Mouse (Mus musculus): ENCODE measurements around the gene Grik3. TPM values are rescaled to one million over a fixed set of nuclear protein-coding genes. Genes with fewer than 3 reads are reported as not detected.

The Grik3 gene
- polyA plus RNA-seq, 1 experiment from 2014 or later = 0.41 TPM

GRCm38 (mm10) chr4:125533965-125534364, 43.5 kb downstream of the Grik3 start:
- Histone ChIP-seq H3K27me3 (ENCODE audit: control insufficient read depth, insufficient read depth, low read length) (peaks cover 8% of the 10 kb centered on the region), H3K4me1 (ENCODE audit: control insufficient read depth, insufficient read depth, low read length) (no peaks in the 10 kb centered on the region), H3K36me3 (ENCODE audit: control insufficient read depth, insufficient read depth, low read length) (no peaks in the 10 kb centered on the region), H3K4me2 (ENCODE audit: low read depth, low read length) (no peak overlapping the region), H3K4me3 (replicated peaks; ENCODE audit: low read length) (no peak overlapping the region), H3K9ac (ENCODE audit: low read length) (no peak overlapping the region), H3K27ac (ENCODE audit: low read length) (no peak overlapping the region), H3K9me3 (replicated peaks; ENCODE audit: control insufficient read depth, low read length) (no peaks in the 10 kb centered on the region)
- ATAC-seq (ENCODE audit: insufficient read depth, low FRiP score) = no peak
- WGBS = 39% methylated on average over 9 of the region's 9 CpGs

GRCm38 (mm10) chr4:125534449-125534848, 43.9 kb downstream of the Grik3 start:
- H3K4me2 ChIP-seq (ENCODE audit: low read depth, low read length) = no peak overlapping the region
- no peaks in the 10 kb centered on the region for H3K36me3 ChIP-seq (ENCODE audit: control insufficient read depth, insufficient read depth, low read length)
- H3K27me3 ChIP-seq (ENCODE audit: control insufficient read depth, insufficient read depth, low read length) = peaks cover 8% of the 10 kb centered on the region
- H3K27ac ChIP-seq (ENCODE audit: low read length) = no peak overlapping the region
- H3K9me3 ChIP-seq (replicated peaks; ENCODE audit: control insufficient read depth, low read length) = no peaks in the 10 kb centered on the region
- no peak overlapping the region for H3K9ac ChIP-seq (ENCODE audit: low read length)
- WGBS = 8% methylated on average over 8 of the region's 8 CpGs
- no peak for ATAC-seq (ENCODE audit: insufficient read depth, low FRiP score)
- H3K4me3 ChIP-seq (replicated peaks; ENCODE audit: low read length) = no peak overlapping the region
- H3K4me1 ChIP-seq (ENCODE audit: control insufficient read depth, insufficient read depth, low read length) = no peaks in the 10 kb centered on the region

- Histone ChIP-seq H3K36me3 (ENCODE audit: control insufficient read depth, insufficient read depth, low read length) (no peaks in the 10 kb centered on the region), H3K4me2 (ENCODE audit: low read depth, low read length) (no peak overlapping the region), H3K9ac (ENCODE audit: low read length) (no peak overlapping the region), H3K4me1 (ENCODE audit: control insufficient read depth, insufficient read depth, low read length) (no peaks in the 10 kb centered on the region), H3K27ac (ENCODE audit: low read length) (no peak overlapping the region), H3K9me3 (replicated peaks; ENCODE audit: control insufficient read depth, low read length) (no peaks in the 10 kb centered on the region), H3K4me3 (replicated peaks; ENCODE audit: low read length) (no peak overlapping the region), H3K27me3 (ENCODE audit: control insufficient read depth, insufficient read depth, low read length) (peaks cover 8% of the 10 kb centered on the region)
- ATAC-seq (ENCODE audit: insufficient read depth, low FRiP score) = no peak
- WGBS = 20% methylated on average over 11 of the region's 11 CpGs
Measured at GRCm38 (mm10) chr4:125534991-125535401, 44.5 kb downstream of the Grik3 start.

GRCm38 (mm10) chr4:125535465-125535864, 45.0 kb downstream of the Grik3 start:
- WGBS = 27% methylated on average over 7 of the region's 7 CpGs
- H3K27me3 ChIP-seq (ENCODE audit: control insufficient read depth, insufficient read depth, low read length) = peaks cover 8% of the 10 kb centered on the region
- H3K9me3 ChIP-seq (replicated peaks; ENCODE audit: control insufficient read depth, low read length) = no peaks in the 10 kb centered on the region
- H3K9ac ChIP-seq (ENCODE audit: low read length) = no peak overlapping the region
- no peak overlapping the region for H3K4me2 ChIP-seq (ENCODE audit: low read depth, low read length)
- H3K36me3 ChIP-seq (ENCODE audit: control insufficient read depth, insufficient read depth, low read length) = no peaks in the 10 kb centered on the region
- no peaks in the 10 kb centered on the region for H3K4me1 ChIP-seq (ENCODE audit: control insufficient read depth, insufficient read depth, low read length)
- no peak overlapping the region for H3K27ac ChIP-seq (ENCODE audit: low read length)
- ATAC-seq (ENCODE audit: insufficient read depth, low FRiP score) = no peak
- no peak overlapping the region for H3K4me3 ChIP-seq (replicated peaks; ENCODE audit: low read length)

- Histone ChIP-seq H3K9ac (ENCODE audit: low read length) (no peak overlapping the region), H3K27me3 (ENCODE audit: control insufficient read depth, insufficient read depth, low read length) (peaks cover 8% of the 10 kb centered on the region), H3K27ac (ENCODE audit: low read length) (no peak overlapping the region), H3K4me2 (ENCODE audit: low read depth, low read length) (no peak overlapping the region), H3K9me3 (replicated peaks; ENCODE audit: control insufficient read depth, low read length) (no peaks in the 10 kb centered on the region), H3K4me1 (ENCODE audit: control insufficient read depth, insufficient read depth, low read length) (no peaks in the 10 kb centered on the region), H3K36me3 (ENCODE audit: control insufficient read depth, insufficient read depth, low read length) (no peaks in the 10 kb centered on the region), H3K4me3 (replicated peaks; ENCODE audit: low read length) (no peak overlapping the region)
- WGBS = 53% methylated on average over 3 of the region's 4 CpGs
- ATAC-seq (ENCODE audit: insufficient read depth, low FRiP score) = no peak
Measured at GRCm38 (mm10) chr4:125535977-125536376, 45.5 kb downstream of the Grik3 start.

GRCm38 (mm10) chr4:125538301-125538965, 47.9 kb downstream of the Grik3 start:
- H3K4me2 ChIP-seq (ENCODE audit: low read depth, low read length) = no peak overlapping the region
- no peaks in the 10 kb centered on the region for H3K9me3 ChIP-seq (replicated peaks; ENCODE audit: control insufficient read depth, low read length)
- H3K4me1 ChIP-seq (ENCODE audit: control insufficient read depth, insufficient read depth, low read length) = no peaks in the 10 kb centered on the region
- peaks cover 8% of the 10 kb centered on the region for H3K27me3 ChIP-seq (ENCODE audit: control insufficient read depth, insufficient read depth, low read length)
- 9% methylated on average over 3 of the region's 3 CpGs for WGBS
- no peak overlapping the region for H3K4me3 ChIP-seq (replicated peaks; ENCODE audit: low read length)
- no peak for ATAC-seq (ENCODE audit: insufficient read depth, low FRiP score)
- no peaks in the 10 kb centered on the region for H3K36me3 ChIP-seq (ENCODE audit: control insufficient read depth, insufficient read depth, low read length)
- no peak overlapping the region for H3K9ac ChIP-seq (ENCODE audit: low read length)
- H3K27ac ChIP-seq (ENCODE audit: low read length) = no peak overlapping the region

GRCm38 (mm10) chr4:125539617-125540016, 49.1 kb downstream of the Grik3 start:
- no peak overlapping the region for H3K9ac ChIP-seq (ENCODE audit: low read length)
- ATAC-seq (ENCODE audit: insufficient read depth, low FRiP score) = no peak

GRCm38 (mm10) chr4:125543171-125543570, 52.7 kb downstream of the Grik3 start:
- H3K9ac ChIP-seq (ENCODE audit: low read length) = no peak overlapping the region
- 86% methylated on average over 5 of the region's 5 CpGs for WGBS
- no peaks in the 10 kb centered on the region for H3K36me3 ChIP-seq (ENCODE audit: control insufficient read depth, insufficient read depth, low read length)
- H3K27me3 ChIP-seq (ENCODE audit: control insufficient read depth, insufficient read depth, low read length) = no peaks in the 10 kb centered on the region
- H3K4me1 ChIP-seq (ENCODE audit: control insufficient read depth, insufficient read depth, low read length) = no peaks in the 10 kb centered on the region
- H3K4me2 ChIP-seq (ENCODE audit: low read depth, low read length) = no peak overlapping the region
- no peak overlapping the region for H3K4me3 ChIP-seq (replicated peaks; ENCODE audit: low read length)
- H3K9me3 ChIP-seq (replicated peaks; ENCODE audit: control insufficient read depth, low read length) = no peaks in the 10 kb centered on the region
- H3K27ac ChIP-seq (ENCODE audit: low read length) = no peak overlapping the region
- no peak for ATAC-seq (ENCODE audit: insufficient read depth, low FRiP score)

More at GRCm38 (mm10) chr4:125539617-125540016, 49.1 kb downstream of the Grik3 start:
- Histone ChIP-seq H3K27ac (ENCODE audit: low read length) (no peak overlapping the region), H3K9me3 (replicated peaks; ENCODE audit: control insufficient read depth, low read length) (no peaks in the 10 kb centered on the region), H3K4me3 (replicated peaks; ENCODE audit: low read length) (no peak overlapping the region), H3K36me3 (ENCODE audit: control insufficient read depth, insufficient read depth, low read length) (no peaks in the 10 kb centered on the region), H3K27me3 (ENCODE audit: control insufficient read depth, insufficient read depth, low read length) (no peaks in the 10 kb centered on the region; the same call in 1 of the 2 replicates), H3K4me2 (ENCODE audit: low read depth, low read length) (no peak overlapping the region), H3K4me1 (ENCODE audit: control insufficient read depth, insufficient read depth, low read length) (no peaks in the 10 kb centered on the region)
- 73% methylated on average over 9 of the region's 9 CpGs for WGBS

- H3K27me3 ChIP-seq (ENCODE audit: control insufficient read depth, insufficient read depth, low read length) = no peaks in the 10 kb centered on the region
- no peaks in the 10 kb centered on the region for H3K9me3 ChIP-seq (replicated peaks; ENCODE audit: control insufficient read depth, low read length)
- no peak overlapping the region for H3K4me3 ChIP-seq (replicated peaks; ENCODE audit: low read length)
- no peak overlapping the region for H3K27ac ChIP-seq (ENCODE audit: low read length)
- WGBS = 35% methylated on average over 18 of the region's 18 CpGs
- no peaks in the 10 kb centered on the region for H3K4me1 ChIP-seq (ENCODE audit: control insufficient read depth, insufficient read depth, low read length)
- no peak overlapping the region for H3K9ac ChIP-seq (ENCODE audit: low read length)
- ATAC-seq (ENCODE audit: insufficient read depth, low FRiP score) = peak; percentile 45; the same call in 1 of the 2 replicates
- no peaks in the 10 kb centered on the region for H3K36me3 ChIP-seq (ENCODE audit: control insufficient read depth, insufficient read depth, low read length)
- no peak overlapping the region for H3K4me2 ChIP-seq (ENCODE audit: low read depth, low read length)
Measured at GRCm38 (mm10) chr4:125544947-125545767, 54.7 kb downstream of the Grik3 start.

Measured in stomach, embryonic 16.5 days (tissue).